Mouse (Mus musculus): Measurements from ENCODE around the gene Rplp0.
"Not testable (repeated sequence)": the region's sequence is repeated elsewhere in the genome, so short reads cannot be mapped to it uniquely, and the experiment has no call there.

The Rplp0 gene

DNA sequence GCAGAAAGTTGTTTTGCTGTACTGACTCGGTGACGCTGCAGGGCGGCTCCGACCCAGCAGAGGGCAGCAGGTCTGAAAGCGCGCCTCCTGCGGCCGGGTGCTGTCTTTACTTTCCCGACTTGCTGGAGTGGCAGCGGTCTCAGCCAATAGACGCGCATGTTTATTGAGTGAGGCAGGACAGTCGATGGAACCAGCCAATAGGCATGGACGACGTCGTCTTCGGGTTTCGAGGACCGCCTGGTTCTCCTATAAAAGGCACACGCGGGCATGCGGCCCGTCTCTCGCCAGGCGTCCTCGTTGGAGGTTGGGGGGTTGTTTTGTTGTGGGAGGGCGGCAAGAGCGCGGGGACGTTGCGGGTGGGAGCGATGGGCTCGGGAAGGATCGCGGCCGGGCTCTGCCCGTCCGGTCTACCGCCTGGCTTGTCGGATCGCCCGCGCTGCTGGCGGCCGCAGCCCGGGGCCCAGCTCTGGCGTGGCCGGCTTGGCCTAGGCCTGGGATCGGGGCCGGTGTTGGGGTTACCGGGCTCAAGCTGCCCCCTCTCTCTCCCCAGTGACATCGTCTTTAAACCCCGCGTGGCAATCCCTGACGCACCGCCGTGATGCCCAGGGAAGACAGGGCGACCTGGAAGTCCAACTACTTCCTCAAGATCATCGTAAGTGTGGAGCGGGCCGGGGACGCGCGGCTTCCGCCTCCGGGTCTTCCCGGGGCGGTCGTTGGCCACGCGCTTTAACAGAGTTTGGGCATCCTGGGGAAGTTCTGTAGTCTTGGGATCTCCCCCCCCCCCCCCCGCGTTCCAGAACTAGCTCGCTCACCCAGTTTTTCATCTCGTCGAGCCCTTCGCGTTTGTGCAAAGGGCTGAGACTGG is at the start of gene Rplp0:
Gene Rplp0 (plus strand): TSS at position 231 of the 865 bp plus-strand sequence.
- DNase-seq (ENCODE audit: low spot score) = peak; percentile 99

GRCm38 (mm10) chr5:115509790-115510689 is 49.2 kb upstream of the Rplp0 start:
- DNase-seq (ENCODE audit: low spot score) = no peak

DNA sequence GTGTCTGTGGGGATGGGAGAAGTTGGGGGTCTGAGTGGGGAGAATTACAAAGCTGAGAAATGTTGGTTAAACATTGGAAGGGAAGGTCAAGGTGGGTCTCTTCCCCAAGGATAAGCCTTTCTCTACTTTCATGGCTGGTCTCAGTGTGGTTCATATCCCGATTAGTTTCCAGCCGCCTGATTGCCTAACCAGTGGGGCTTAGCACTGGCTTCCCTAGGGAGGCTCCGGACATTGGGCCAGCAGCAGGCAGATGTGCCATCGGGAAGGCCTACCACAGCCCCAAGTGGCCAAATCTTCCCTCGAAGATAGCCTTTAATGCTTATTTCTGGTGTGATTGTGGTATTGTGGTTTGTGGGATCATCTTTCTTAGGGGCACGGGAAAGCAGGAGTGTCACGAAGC is 46.9 kb upstream of the Rplp0 start:
- DNase-seq (ENCODE audit: low spot score) = no peak

DNA sequence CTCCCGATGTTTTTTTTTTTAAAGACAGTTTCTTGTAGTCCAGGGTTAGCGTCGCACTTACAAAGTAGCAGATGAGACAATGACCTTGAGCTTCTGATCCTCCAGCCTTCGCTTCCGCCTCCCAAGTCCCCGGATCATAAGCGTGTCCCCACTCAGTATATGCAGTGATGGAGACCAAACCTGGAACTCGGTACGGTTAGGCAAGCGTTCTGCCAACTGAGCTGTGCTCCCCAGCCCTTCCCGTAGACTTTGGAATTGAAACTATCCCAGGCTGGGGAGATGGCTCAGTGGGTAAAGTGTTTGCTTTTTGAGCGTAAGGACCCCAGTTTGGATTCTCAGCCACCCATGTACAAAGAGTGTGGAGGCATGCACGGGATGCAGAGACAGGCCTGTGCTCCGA is 46.0 kb upstream of the Rplp0 start:
- DNase-seq (ENCODE audit: low spot score) = no peak

GRCm38 (mm10) chr5:115513721-115514120 is 45.5 kb upstream of the Rplp0 start:
- no peak for DNase-seq (ENCODE audit: low spot score)

GRCm38 (mm10) chr5:115514346-115514745 is 44.9 kb upstream of the Rplp0 start:
- no peak for DNase-seq (ENCODE audit: low spot score)

DNA sequence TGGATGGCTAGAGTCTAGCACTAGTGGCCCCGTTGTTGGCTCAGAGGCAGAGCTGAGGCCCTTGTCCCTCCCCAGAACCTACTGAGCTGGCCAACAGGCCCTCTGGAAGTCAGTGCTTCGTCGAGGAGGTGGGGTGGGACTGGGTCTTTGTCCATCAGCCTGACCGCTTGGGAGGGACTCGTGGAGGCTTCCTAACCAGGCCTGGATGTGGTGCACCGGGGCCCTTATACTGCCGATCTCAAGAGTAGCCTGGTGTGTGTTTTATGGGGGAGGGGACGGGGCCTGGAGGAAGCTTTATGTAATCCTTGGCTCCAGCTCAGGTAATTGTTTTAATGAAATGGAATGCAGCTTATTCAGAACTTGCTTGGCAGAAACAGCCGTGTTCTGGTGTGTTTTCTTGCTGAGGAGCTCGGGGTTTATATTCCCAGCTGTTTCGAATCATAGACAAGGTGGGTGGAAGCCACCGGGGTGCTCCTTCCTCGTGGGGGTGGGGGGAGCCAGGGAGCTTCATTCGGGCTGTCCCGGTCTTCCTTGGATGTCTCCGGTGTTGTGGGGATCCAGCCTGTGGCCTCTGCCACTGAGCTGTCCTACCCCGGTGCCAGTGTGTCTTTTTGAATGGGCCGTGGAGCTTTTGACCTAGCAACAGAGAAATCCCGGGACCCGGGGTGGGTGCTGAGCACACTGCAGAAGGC is 44.2 kb upstream of the Rplp0 start:
- peak; percentile 72 for DNase-seq (ENCODE audit: low spot score)

DNA sequence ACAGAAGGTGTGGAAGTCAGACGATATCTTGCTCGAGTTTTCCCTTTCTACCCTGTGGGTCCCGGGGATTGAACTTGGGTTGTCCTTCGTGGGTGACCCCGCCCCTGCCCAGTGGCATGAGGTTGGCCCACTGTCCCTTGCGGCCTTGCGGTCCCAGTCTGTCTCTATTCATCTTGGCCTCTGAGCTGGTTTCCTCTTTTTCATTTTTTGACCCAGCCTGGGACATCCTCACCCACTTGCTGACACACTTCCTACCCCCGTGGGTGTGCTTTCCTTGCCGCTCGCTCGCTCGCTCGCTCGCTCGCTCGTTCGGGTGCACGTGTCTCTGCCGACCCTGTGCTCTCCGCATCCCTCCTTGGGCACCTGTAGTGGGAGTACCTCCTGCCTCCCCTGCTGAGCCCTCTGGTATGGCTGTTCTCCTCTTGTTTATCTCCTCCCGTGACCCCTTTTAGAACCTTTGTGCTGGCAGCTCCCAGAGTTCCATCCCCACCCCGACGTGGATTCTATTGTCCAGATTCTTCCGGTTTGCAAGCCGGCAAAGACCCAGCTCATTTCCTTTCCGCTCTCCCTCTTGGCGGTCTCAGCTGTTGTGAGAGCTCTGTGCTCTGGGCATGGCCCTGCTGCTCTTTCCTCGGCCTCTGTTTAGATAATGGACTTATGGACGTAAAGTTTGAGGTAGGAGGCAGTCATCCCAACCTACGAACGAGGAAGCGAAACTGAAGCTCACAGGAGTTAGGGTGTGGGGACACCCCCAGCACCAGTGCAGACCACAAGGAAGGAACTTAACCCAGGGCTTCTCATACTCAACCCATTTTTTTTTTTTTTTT is 43.0 kb upstream of the Rplp0 start:
- DNase-seq (ENCODE audit: low spot score) = no peak

DNA sequence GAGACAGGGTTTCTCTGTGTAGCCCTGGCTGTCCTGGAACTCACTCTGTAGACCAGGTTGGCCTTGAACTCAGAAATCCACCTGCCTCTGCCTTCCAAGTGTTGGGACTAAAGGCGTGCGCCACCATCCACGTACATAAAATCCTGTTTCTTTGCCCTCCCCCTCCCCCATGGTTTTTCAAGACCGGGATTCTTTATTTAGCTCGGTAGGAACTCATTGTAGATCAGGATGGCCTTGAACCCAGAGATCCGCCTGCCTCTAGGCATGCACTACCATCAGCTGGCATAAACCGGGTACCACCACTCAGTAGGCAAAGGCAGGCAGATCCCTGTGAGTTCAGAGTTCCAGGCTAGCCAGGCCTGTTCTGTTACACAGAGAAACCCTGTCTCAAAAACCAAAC is 42.4 kb upstream of the Rplp0 start:
- DNase-seq (ENCODE audit: low spot score) = no peak

GRCm38 (mm10) chr5:115517501-115517900 is 41.8 kb upstream of the Rplp0 start:
- no peak for DNase-seq (ENCODE audit: low spot score)

GRCm38 (mm10) chr5:115518214-115518613 is 41.1 kb upstream of the Rplp0 start:
- not testable (repeated sequence) for DNase-seq (ENCODE audit: low spot score)

GRCm38 (mm10) chr5:115520325-115520869 is 38.9 kb upstream of the Rplp0 start:
- DNase-seq (ENCODE audit: low spot score) = no peak

- peak; percentile 68 for DNase-seq (ENCODE audit: low spot score)
Observed at GRCm38 (mm10) chr5:115521553-115522461, 37.5 kb upstream of the Rplp0 start.

DNA sequence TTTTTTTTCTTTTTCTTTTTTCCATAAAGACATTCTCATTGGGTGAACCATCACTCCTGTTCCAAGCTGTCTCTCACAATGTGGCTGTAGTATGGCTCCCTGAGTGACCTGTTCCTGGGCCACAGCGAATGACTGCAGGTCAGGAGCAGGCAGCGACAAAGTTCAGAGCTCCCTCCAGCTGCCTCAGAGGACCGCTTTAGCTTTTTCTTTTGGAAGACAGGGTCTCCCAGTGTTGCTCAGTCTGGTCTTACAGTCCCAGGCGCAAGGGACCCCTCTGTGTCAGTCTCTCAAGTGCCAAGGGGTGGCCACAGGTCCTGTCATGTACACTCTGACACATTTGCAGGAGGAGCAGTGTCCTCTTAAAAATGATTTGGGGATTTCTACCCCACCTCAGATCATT is 36.7 kb upstream of the Rplp0 start:
- no peak for DNase-seq (ENCODE audit: low spot score)

GRCm38 (mm10) chr5:115522981-115523499 is 36.2 kb upstream of the Rplp0 start:
- no peak for DNase-seq (ENCODE audit: low spot score)

DNA sequence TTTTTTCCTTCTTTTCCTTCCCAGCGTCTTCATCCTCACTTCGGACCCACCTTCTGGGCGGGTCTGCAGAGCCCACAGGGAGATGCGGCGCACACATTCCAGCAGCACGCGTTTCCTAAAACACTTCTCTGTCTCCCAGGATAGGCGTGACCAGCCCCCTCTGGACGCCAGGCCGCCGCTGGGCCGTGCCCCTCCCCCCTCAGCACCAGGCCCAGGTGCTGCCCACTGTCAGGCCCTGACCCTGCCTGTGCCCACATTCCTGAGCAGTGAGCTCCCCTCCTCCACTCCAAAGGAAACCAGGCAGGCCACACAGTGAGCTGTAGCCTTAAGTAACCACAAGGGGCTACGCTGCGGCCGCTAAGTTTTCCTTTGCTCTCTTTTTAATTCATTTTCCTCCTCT is 35.3 kb upstream of the Rplp0 start:
- DNase-seq (ENCODE audit: low spot score) = no peak

GRCm38 (mm10) chr5:115524471-115524870 is 34.8 kb upstream of the Rplp0 start:
- DNase-seq (ENCODE audit: low spot score) = no peak

GRCm38 (mm10) chr5:115525416-115525815 is 33.9 kb upstream of the Rplp0 start:
- no peak for DNase-seq (ENCODE audit: low spot score)

DNA sequence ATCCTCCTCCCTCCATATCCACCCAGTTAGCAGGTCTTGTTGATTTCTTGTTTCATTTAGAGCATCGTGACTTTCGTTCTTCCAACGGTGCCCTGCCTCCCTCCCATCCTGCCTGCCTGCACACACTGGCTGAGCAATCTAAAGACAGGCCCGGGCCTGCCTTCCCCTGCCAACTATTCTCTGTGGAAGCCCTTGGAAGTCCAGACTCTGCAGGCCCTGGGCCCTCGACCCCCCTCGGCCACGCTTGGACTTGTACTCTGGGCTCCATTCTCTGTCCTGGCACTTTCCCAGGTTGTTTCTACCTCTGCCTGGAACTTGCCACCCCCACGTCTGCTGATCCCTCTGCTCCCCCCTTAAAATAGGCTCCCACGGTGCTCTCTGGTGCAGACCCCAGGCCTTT is 33.3 kb upstream of the Rplp0 start:
- peak; percentile 83 for DNase-seq (ENCODE audit: low spot score)
